Mouse (Mus musculus) thymus, postnatal 0 days (tissue): ENCODE data around the gene Gm379. TPM values are rescaled to one million over a fixed set of nuclear protein-coding genes. Genes with fewer than 3 reads are reported as not detected.

ENCODE experiments used
- DNase-seq: peaks from one replicate; pipeline ENCODE4 v3.0.0-alpha.2; 2015; ENCODE audit warnings: low spot score
- polyA plus RNA-seq: library from polyadenylated mRNA; unstranded; fragments of >200 nt; fragmentation: Nextera tagmentation; extraction: Ambion mirVana; gene quantifications from 2 replicates; pipeline ENCODE4 v1.2.1, GENCODE M21; 2015

Gene Gm379
- not detected in 2 replicates for polyA plus RNA-seq

GRCm38 (mm10) chrX:108664885-108665284 lies at the start of gene Gm379:
Gene Gm379 (minus strand): TSS chrX:108664891.
- no peak for DNase-seq

- no peak for DNase-seq
Observed at GRCm38 (mm10) chrX:108704312-108704711, 39.6 kb upstream of the Gm379 start.

GRCm38 (mm10) chrX:108668868-108669267 lies 4.2 kb upstream of the Gm379 start:
- DNase-seq, result no peak

DNA sequence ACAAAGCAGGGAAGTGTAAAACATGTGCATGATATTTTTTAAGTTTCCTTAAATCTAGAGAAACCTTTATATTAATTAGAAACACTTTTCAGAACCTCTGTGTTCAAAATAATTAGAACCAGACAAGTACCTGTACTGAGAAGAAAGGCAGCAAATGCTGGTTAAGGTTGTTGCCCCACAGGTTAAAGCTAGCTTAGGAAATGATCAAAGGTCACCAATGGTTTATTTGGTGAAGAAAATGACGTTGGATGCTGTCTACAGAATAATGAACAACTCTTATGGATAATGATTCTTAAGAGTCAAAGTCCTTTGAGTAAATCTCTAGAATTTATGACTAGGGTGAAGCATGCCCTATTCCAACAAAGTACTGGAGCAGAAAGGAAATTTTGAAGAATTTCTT lies 42.7 kb downstream of the Gm379 start:
- DNase-seq, result no peak

- DNase-seq, result no peak
Observed at GRCm38 (mm10) chrX:108620886-108621285, 43.8 kb downstream of the Gm379 start.

Other genes with a start within 250 kb of the Gm379 start
- gene Brwd3, start 169.5 kb upstream of the Gm379 start, polyA plus RNA-seq, result 3.7 and 4.4 TPM in 2 replicates